Mouse (Mus musculus): ENCODE measurements around the gene Lats2. TPM values are rescaled to one million over a fixed set of nuclear protein-coding genes. Genes with fewer than 3 reads are reported as not detected.

Lats2 gene
- total RNA-seq, 4 experiments from 2014 or later = 37.7 to 49.3 (median 44.2) TPM

Small RNAs within 50 kb of the gene (microRNA-seq; reads per million reads assigned to microRNA genes)
- 0.17 to 0.53 reads per million in 2 experiments for gene Mir3077

Other genes starting within 250 kb of the Lats2 start
- 1 to 10 TPM; 2.3 to 3.4 (median 2.6) TPM for gene Il17d, start 233.6 kb downstream of the Lats2 start, total RNA-seq (2022)
- gene Eef1akmt1, start 186.8 kb downstream of the Lats2 start, total RNA-seq (2022) = 10 to 100 TPM; 25.7 to 31.8 (median 28.9) TPM
- 10 to 100 TPM; 35.7 to 45.2 (median 38.1) TPM for gene Xpo4, start 93.0 kb downstream of the Lats2 start, total RNA-seq (2022)
- 1 to 10 TPM in 3 of 4 experiments, not detected in 1; 2.4 to 5.0 (median 2.6) TPM for gene Gm49361, start 12.3 kb downstream of the Lats2 start, total RNA-seq (2022)
- 100 to 1,000 TPM in 2 of 4 experiments, 10 to 100 TPM in 2; 39.2 to 132 (median 96.1) TPM for gene Sap18, start 39.8 kb upstream of the Lats2 start, total RNA-seq (2022)
- gene Ska3, start 67.8 kb upstream of the Lats2 start, total RNA-seq (2022) = under 1 TPM in 3 of 4 experiments, not detected in 1; 0.26 to 0.87 (median 0.78) TPM
- gene Mrpl57, start 67.8 kb upstream of the Lats2 start, total RNA-seq (2022) = 10 to 100 TPM; 91.3 to 100.0 (median 99.2) TPM
- gene Zdhhc20, start 131.9 kb upstream of the Lats2 start, total RNA-seq (2022) = 10 to 100 TPM; 43.3 to 60.0 (median 49.9) TPM
- 10 to 100 TPM; 67.9 to 83.7 (median 74.7) TPM for gene Micu2, start 240.9 kb upstream of the Lats2 start, total RNA-seq (2022)

All from adrenal gland, adult 8-10 months (tissue).